Mouse (Mus musculus) T-cell, adult 2 months (primary cell): ENCODE measurements around the gene Megf6.

Experiments used
- DNase-seq: peaks from one replicate; pipeline ENCODE4 v3.0.0; 2022; ENCODE audit warnings: low spot score

The Megf6 gene

DNA sequence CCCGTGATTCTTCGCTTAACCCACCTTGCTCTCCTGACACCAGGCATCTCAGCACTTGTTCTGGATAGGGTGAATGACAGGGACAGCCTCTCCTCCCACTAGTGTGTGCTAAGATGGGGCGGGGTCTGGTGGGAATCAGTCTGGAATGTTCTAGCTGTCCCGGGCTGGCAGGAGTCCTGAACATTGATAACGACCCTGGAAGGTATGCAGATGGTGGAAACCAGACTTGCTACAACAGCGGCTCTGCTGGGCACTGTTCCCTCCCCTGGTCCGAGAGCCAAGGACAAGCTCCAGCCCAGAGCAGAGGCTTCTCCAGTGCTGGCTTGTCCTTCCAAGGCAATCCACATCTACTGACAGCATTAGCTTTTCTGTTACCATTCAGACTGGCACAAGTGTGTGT lies 43.1 kb downstream of the Megf6 start:
- DNase-seq = no peak

DNA sequence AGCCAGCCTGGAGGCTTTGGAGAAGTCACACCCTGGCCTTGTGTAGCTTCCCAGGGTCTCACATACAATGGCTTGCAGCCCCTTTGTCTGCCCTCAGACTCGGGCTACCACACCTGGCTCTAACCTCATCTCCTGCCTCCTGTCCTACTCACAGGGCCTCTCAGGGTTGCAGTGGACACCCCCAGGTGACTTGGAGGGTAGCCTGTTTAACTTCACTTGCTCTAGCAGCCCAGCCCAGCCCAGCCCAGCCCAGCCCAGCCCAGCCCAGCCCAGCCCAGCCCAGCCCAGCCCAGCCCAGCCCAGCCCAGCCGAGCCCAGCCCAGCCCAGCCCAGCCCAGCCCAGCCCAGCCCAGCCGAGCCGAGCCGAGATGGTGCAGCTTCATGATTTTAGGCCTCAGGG lies 43.5 kb downstream of the Megf6 start:
- no peak for DNase-seq

- DNase-seq = no peak
Measured at GRCm38 (mm10) chr4:154217711-154218350, 47.3 kb downstream of the Megf6 start.

- DNase-seq = no peak
Measured at GRCm38 (mm10) chr4:154222773-154223172, 52.2 kb downstream of the Megf6 start.

DNA sequence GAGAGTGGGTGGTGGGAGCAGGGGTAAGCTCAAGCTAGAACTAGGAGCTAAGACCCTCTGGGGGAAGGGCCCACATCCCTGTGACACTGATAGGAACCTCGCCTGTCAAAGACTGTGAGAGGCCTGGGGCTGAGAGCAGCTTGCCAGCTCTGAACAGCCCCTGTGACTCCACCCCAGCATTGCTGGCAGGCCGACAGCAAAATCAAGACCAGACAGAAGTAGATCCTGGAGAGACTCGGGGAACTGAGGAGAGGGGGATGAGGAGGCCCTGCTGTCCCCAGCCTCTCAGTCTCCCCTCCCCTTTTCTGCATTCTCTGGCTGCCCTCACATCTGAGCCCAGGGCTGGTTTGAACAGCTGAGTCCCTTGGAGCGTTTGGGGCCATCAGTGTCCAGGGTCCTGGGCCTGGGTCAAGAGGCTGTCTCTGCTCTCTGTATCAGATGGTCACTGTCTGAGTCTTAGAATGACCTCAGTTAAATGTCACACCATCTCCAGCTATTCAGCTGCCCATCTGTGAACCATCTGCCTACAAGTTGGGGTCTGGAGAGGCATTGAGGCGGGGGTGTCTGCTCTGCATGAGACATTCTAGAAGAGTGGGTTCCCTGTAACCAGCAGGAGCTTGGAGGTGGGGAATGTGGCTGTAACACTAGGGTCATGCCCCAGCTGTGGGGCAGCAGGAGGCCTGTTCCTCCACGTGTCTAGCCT lies 53.9 kb downstream of the Megf6 start:
- DNase-seq = no peak

DNA sequence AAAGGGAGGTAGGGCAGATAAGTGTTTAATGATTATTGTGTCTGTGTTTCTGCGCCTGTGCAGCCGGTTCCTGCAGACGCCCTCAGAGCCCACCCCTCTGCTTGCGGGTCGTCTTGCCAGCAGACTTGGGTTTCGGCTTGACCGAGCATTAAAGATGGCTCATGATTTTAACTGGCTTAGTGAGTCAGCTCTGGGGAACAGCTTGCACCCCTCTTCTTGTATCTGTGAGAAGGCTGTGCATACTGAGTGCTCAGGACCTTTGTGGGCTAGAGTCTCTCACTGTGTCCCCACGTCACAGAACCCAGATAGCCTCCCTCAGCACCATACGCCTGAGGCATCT lies 54.4 kb downstream of the Megf6 start:
- DNase-seq = no peak

DNA sequence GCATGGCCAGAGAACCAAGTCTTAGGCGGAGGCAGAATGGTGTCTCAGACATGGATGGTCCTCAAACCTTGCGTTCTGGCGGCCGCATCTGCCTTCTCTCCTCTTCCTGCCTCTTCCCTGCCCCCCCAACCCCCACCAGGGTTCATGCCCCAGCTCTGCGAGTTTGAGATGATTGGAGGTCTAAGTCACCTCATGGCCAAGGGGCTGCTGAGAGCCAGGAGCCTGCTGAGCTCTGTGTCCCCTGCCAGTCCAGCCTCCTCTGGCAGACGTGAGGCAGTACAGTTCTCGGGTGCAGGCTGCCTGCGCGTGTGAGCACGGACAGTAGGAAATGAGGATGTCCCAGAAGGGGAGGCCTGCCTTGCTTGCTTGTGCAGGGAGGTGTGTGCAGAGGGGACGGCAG lies 56.1 kb downstream of the Megf6 start:
- DNase-seq = no peak

GRCm38 (mm10) chr4:154228336-154228735 lies 57.8 kb downstream of the Megf6 start:
- DNase-seq = no peak

DNA sequence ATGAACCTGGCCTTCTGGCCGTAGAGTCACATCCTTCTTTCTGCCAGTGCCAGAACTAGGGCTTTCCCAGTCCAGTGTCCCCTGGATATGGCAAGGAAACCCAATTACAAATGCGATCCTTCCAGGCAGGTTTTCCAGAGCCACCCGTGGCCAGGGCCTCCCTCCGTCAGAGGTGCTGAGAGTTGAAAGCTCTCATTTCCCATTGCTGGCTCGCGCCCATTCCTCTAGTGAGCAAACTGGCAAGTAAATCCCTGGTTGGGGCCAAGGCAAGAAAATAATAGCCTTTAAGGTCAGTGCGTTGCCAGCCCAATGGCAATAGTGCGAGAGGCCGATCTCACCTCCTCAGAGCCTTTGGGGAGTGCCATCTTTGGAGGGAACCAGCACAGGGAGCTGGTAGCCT lies 59.0 kb downstream of the Megf6 start:
- DNase-seq = no peak

- no peak for DNase-seq
Measured at GRCm38 (mm10) chr4:154231380-154231779, 60.9 kb downstream of the Megf6 start.

- no peak for DNase-seq
Measured at GRCm38 (mm10) chr4:154232295-154232694, 61.8 kb downstream of the Megf6 start.

DNA sequence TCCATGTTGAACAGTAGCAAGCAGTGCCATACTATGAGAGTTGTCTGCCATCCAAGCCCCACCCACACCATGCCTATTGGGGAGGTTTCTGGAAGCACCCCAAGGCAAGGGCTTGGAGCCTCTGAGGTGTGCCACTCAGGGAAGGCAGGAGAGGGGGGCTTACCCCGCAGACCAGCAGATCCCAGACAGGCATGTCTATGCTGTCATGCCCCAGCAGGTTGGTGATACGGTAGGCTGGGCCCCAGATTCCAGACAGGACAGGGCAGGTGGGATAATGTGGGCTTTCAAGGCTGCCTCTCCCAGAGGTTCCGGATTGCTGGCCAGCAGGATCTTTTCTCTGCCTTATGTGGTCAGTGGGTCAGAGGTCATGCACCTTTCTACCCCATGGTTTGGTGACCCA lies 65.5 kb downstream of the Megf6 start:
- DNase-seq = no peak

GRCm38 (mm10) chr4:154236893-154237292 lies 66.4 kb downstream of the Megf6 start:
- no peak for DNase-seq

DNA sequence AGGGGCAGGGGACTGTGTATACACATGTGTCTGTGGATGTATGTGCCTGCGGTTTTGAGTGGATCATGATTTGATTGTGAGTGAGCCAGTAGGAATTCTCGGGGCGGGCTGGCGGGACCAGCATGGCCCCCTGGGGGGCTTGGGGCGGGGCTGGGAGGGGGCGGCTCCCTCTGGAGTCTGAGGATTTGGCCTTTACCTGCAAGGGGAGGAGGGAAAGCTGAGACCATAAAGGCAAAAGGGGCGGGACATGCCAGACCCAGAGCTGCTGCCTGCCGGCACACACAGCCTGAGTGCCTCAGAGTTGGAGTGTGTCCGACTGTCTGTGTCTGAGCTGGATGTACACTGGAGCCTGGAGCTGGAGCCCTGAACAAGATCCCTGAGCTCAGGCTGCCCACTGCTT lies 66.8 kb downstream of the Megf6 start:
- DNase-seq = no peak

DNA sequence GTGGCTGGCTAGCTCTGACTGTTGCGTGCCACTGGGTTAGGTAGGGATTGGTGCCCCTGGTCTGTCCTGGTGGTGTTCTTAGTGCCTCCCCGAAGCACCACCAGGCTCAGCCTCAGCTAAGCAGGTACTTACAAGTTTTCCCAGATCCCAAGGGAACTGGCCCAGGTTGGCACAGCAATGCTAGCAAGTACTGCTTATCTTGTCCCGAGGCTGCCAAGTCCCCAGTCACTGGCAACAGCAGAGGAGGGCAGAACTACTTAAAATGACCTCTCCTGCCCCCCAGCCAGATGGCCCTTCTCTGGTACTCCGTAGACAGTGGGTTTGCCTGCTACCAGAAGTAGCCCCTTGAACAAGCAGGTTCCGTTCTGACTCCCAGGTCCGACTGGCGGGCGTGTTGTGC lies 68.7 kb downstream of the Megf6 start:
- no peak for DNase-seq

GRCm38 (mm10) chr4:154240608-154241007 lies 70.1 kb downstream of the Megf6 start:
- no peak for DNase-seq

DNA sequence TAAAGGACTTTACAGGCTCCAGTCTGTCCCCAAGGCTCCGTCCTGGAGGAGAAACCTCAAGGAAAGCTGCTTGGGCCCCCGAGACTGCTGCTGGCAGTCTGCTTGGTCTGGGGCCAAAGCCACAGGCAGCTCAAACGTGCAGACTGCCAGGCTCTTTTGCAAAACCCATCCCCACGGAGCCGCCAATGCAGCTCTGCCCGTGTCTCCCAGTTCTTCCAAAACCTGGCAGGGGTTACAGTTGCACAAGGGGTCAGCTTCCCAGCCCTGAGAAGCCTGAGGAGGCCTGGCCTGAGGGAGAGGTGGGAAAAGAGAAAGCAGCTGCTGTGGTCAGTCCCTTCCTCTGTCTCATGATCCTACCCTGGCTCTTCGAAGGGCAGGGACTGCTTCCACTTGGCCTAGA lies 74.8 kb downstream of the Megf6 start:
- no peak for DNase-seq

- DNase-seq = peak; percentile 10
Measured at GRCm38 (mm10) chr4:154246115-154247040, 75.8 kb downstream of the Megf6 start.

DNA sequence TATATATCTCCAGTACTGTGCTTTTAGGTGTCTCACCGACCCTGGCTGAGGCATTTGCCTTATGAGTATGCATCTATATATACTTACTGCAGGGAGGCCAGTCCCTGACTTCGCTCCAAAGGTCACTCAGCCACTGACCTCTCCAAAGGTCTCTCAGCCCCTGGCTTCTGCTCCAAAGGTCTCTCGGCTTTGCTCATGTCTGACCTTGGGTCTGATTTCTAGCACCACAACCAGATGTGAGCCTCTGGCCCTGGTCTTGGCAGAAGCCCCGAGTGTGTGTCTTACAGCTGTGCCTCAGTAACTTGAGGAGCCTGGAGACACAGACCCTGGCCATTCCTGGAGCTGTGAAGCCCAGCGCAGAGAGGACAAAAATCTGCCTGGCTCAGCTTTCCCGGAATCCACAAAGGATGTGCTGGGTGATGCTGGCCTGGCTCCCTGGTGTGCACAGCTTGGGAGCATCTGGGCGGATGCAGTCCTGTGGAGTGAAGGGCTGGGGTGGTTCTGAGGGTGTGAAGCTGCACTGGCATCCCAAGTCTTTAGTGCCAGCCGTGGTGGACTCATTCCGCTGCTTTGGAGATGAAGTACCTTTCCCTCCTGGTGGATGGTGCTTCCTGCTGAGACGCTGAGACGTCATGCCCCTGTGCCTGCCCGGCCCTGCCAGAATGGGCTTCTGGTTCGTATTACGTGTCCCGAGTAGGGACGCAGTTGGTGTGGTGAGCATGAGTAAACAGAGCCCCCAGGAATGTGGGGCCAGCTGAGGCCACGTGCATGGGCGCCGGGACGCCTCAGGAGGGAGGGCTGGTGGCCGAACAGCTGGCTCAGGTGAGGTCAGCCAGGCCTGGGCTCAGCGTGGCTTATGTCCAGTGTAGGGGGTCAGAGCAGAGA lies 76.9 kb downstream of the Megf6 start:
- DNase-seq = no peak

DNA sequence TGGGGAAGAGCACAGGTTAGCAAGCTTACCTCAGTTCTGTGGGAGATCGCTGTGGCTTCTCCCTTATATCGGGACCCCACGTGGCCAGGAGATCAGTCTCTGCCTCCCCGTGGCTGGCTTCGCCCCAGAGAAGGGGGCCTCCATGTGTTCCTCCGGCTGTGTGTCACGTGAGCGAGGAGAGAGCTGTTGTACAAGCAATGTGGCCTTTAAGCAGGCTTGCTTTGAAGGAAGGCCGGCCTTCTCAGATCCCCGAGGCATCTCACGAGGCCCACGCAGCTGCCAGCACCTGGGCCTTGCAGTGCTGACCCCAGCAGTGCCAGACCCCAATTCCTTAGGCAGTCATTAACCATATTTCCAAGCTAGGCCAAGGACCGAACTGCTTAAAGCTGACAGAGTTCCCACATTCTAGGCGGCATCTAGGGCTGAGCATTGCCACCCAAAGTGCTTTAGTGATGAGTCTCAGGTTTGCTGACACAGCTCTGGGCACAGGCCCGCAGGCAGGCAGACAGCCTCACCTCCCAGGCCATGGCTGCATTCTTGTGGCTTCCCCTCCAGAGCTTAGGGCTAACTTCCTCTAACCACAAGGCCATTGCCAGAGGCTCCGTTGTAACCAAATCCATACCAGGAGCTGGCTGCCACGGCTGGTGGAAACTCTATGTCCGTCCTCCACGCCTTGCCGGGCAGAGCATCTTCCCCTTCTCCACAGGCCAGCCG lies 77.7 kb downstream of the Megf6 start:
- DNase-seq = no peak

- DNase-seq = no peak
Measured at GRCm38 (mm10) chr4:154249316-154249715, 78.8 kb downstream of the Megf6 start.
